Mouse (Mus musculus): ENCODE measurements at regions not wholly inside any gene's neighbourhood (a gene's known extent, or its start where the extent isn't known, plus 50 kb on each side); places are given as distances from the start of the nearest gene placed in this dataset.

GRCm38 (mm10) chr9:41442418-41442817 lies 280.9 kb upstream of the Ubash3b start:
- Histone ChIP-seq H3K27me3 (ENCODE audit: control insufficient read depth, insufficient read depth, low read length) (no peaks in the 10 kb centered on the region), H3K4me2 (ENCODE audit: low read depth) (no peak overlapping the region), H3K27ac (no peak overlapping the region), H3K4me1 (replicated peaks; ENCODE audit: control insufficient read depth in 2 of 2, insufficient read depth in 2 of 2, low read length in 1 of 2) (peaks cover 0 to 5% of the 10 kb centered on the region in 2 experiments; a peak in 2 of 4 replicates), H3K9me3 (ENCODE audit: control insufficient read depth, low read length) (no peaks in the 10 kb centered on the region), H3K9ac (replicated peaks) (no peak overlapping the region), H3K4me3 (ENCODE audit: insufficient read depth in 1 of 2, low read depth in 2 of 2, low read length in 2 of 2) (no peak overlapping the region), H3K36me3 (replicated peaks; ENCODE audit: control insufficient read depth, insufficient read depth, low read depth) (no peaks in the 10 kb centered on the region)
- DNase-seq (ENCODE audit: low read depth in 3 of 3, low spot score in 3 of 3) (no peak), ATAC-seq (ENCODE audit: insufficient read depth) (no peak)
- WGBS (ENCODE audit: insufficient replicate concordance), result 51% methylated on average over 3 of the region's 3 CpGs
- TF ChIP-seq EP300 (IDR thresholded peaks at IDR 0.05; ENCODE audit: low read depth) (no peak), CTCF (IDR thresholded peaks at IDR 0.05; ENCODE audit: low read depth) (no peak)

- Histone ChIP-seq H3K27me3 (ENCODE audit: control insufficient read depth, insufficient read depth, low read length) (no peaks in the 10 kb centered on the region), H3K4me3 (ENCODE audit: insufficient read depth in 1 of 2, low read depth in 2 of 2, low read length in 2 of 2) (no peak overlapping the region), H3K36me3 (replicated peaks; ENCODE audit: control insufficient read depth, insufficient read depth, low read depth) (no peaks in the 10 kb centered on the region), H3K9ac (replicated peaks) (no peak overlapping the region), H3K9me3 (ENCODE audit: control insufficient read depth, low read length) (no peaks in the 10 kb centered on the region), H3K4me1 (replicated peaks; ENCODE audit: control insufficient read depth in 2 of 2, insufficient read depth in 2 of 2, low read length in 1 of 2) (no peaks in the 10 kb centered on the region), H3K4me2 (ENCODE audit: low read depth) (no peak overlapping the region), H3K27ac (no peak overlapping the region)
- WGBS (ENCODE audit: insufficient replicate concordance), result 60% methylated on average over 4 of the region's 4 CpGs
- ATAC-seq (ENCODE audit: insufficient read depth), result no peak
- no peak for DNase-seq (ENCODE audit: low read depth in 3 of 3, low spot score in 3 of 3)
- no peak for TF ChIP-seq EP300 (IDR thresholded peaks at IDR 0.05; ENCODE audit: low read depth)
- no peak for TF ChIP-seq CTCF (IDR thresholded peaks at IDR 0.05; ENCODE audit: low read depth)
These were observed 278.5 kb upstream of the Ubash3b start for GRCm38 (mm10) chr9:41439979-41440378.

- no peak overlapping the region for H3K4me3 ChIP-seq (ENCODE audit: insufficient read depth in 1 of 2, low read depth in 2 of 2, low read length in 2 of 2)
- no peaks in the 10 kb centered on the region for H3K27me3 ChIP-seq (ENCODE audit: control insufficient read depth, insufficient read depth, low read length)
- DNase-seq (ENCODE audit: low read depth in 3 of 3, low spot score in 3 of 3) (no peak), ATAC-seq (ENCODE audit: insufficient read depth) (no peak)
- H3K27ac ChIP-seq, result no peak overlapping the region
- H3K36me3 ChIP-seq (replicated peaks; ENCODE audit: control insufficient read depth, insufficient read depth, low read depth), result no peaks in the 10 kb centered on the region
- no peaks in the 10 kb centered on the region for H3K4me1 ChIP-seq (replicated peaks; ENCODE audit: control insufficient read depth in 2 of 2, insufficient read depth in 2 of 2, low read length in 1 of 2)
- H3K9me3 ChIP-seq (ENCODE audit: control insufficient read depth, low read length), result no peaks in the 10 kb centered on the region
- no peak for TF ChIP-seq CTCF (IDR thresholded peaks at IDR 0.05; ENCODE audit: low read depth)
- WGBS (ENCODE audit: insufficient replicate concordance), result 69% methylated on average over 2 of the region's 2 CpGs
- H3K4me2 ChIP-seq (ENCODE audit: low read depth), result no peak overlapping the region
- no peak overlapping the region for H3K9ac ChIP-seq (replicated peaks)
These were observed 276.6 kb upstream of the Ubash3b start for GRCm38 (mm10) chr9:41438141-41438540.

GRCm38 (mm10) chr9:41430391-41431343 lies 269.2 kb upstream of the Ubash3b start:
- no peaks in the 10 kb centered on the region for H3K27me3 ChIP-seq (ENCODE audit: control insufficient read depth, insufficient read depth, low read length)
- DNase-seq (ENCODE audit: low read depth in 3 of 3, low spot score in 3 of 3), result no peak
- H3K4me2 ChIP-seq (ENCODE audit: low read depth), result no peak overlapping the region
- WGBS (ENCODE audit: insufficient replicate concordance), result 66% methylated on average over 16 of the region's 16 CpGs
- no peak for TF ChIP-seq CTCF (IDR thresholded peaks at IDR 0.05; ENCODE audit: low read depth)
- TF ChIP-seq EP300 (IDR thresholded peaks at IDR 0.05; ENCODE audit: low read depth), result no peak
- no peak overlapping the region for H3K4me3 ChIP-seq (ENCODE audit: insufficient read depth in 1 of 2, low read depth in 2 of 2, low read length in 2 of 2)
- H3K9me3 ChIP-seq (ENCODE audit: control insufficient read depth, low read length), result no peaks in the 10 kb centered on the region
- H3K36me3 ChIP-seq (replicated peaks; ENCODE audit: control insufficient read depth, insufficient read depth, low read depth), result no peaks in the 10 kb centered on the region
- ATAC-seq (ENCODE audit: insufficient read depth), result no peak
- no peak overlapping the region for H3K9ac ChIP-seq (replicated peaks)
- no peak overlapping the region for H3K27ac ChIP-seq
- H3K4me1 ChIP-seq (replicated peaks; ENCODE audit: control insufficient read depth in 2 of 2, insufficient read depth in 2 of 2, low read length in 1 of 2), result no peaks in the 10 kb centered on the region

GRCm38 (mm10) chr9:41429711-41430390 lies 268.4 kb upstream of the Ubash3b start:
- Histone ChIP-seq H3K36me3 (replicated peaks; ENCODE audit: control insufficient read depth, insufficient read depth, low read depth) (no peaks in the 10 kb centered on the region), H3K9ac (replicated peaks) (no peak overlapping the region), H3K4me1 (replicated peaks; ENCODE audit: control insufficient read depth in 2 of 2, insufficient read depth in 2 of 2, low read length in 1 of 2) (no peaks in the 10 kb centered on the region), H3K27ac (no peak overlapping the region), H3K9me3 (ENCODE audit: control insufficient read depth, low read length) (no peaks in the 10 kb centered on the region), H3K4me2 (ENCODE audit: low read depth) (no peak overlapping the region), H3K27me3 (ENCODE audit: control insufficient read depth, insufficient read depth, low read length) (no peaks in the 10 kb centered on the region), H3K4me3 (ENCODE audit: insufficient read depth in 1 of 2, low read depth in 2 of 2, low read length in 2 of 2) (no peak overlapping the region)
- WGBS (ENCODE audit: insufficient replicate concordance), result 65% methylated on average over 10 of the region's 10 CpGs
- TF ChIP-seq CTCF (IDR thresholded peaks at IDR 0.05; ENCODE audit: low read depth) (no peak), EP300 (IDR thresholded peaks at IDR 0.05; ENCODE audit: low read depth) (no peak)
- ATAC-seq (ENCODE audit: insufficient read depth) (no peak), DNase-seq (ENCODE audit: low read depth in 3 of 3, low spot score in 3 of 3) (no peak)

Data from liver, embryonic 14.5 days (tissue).